Mouse (Mus musculus): ENCODE measurements around the gene Sf3b4. TPM values are rescaled to one million over a fixed set of nuclear protein-coding genes. Genes with fewer than 3 reads are reported as not detected.

Sf3b4 gene
- polyA plus RNA-seq, 1 experiment from 2014 or later, result 125 TPM

DNA sequence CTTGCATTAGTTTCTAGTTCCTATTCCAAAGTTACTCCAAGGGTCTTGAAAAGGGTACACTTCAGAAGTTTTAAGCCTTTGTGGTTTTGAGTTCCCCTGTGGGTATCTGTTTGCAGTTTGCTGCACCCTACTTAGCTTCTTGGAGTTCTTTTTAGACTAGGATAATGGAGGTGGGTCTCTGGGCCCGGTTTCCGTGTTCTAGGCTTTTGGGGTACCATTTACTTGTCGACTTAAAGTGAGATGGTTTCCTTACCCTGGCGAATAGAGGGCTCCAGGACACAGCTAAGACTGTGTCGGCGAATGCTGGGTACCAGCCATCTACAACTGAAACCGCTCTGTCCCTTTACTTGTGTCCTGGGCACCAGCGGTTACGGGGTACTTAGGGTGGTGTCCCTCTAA, 49.5 kb downstream of the Sf3b4 start:
- Histone ChIP-seq H3K36me3 (ENCODE audit: control insufficient read depth, insufficient read depth, low read length) (no peaks in the 10 kb centered on the region), H3K27me3 (ENCODE audit: control insufficient read depth, insufficient read depth, low read length) (no peaks in the 10 kb centered on the region), H3K27ac (ENCODE audit: low read length) (peak overlapping the region; percentile 98), H3K9ac (ENCODE audit: low read length) (peak overlapping the region; percentile 76), H3K4me3 (replicated peaks; ENCODE audit: low read length) (peak overlapping the region; percentile 50), H3K4me2 (ENCODE audit: low read depth, low read length) (peak overlapping the region; percentile 82), H3K9me3 (replicated peaks; ENCODE audit: control insufficient read depth, low read length) (no peaks in the 10 kb centered on the region), H3K4me1 (ENCODE audit: control insufficient read depth, insufficient read depth, low read length) (peaks cover 31% of the 10 kb centered on the region)
- 18% methylated on average over 9 of the region's 9 CpGs for WGBS
- ATAC-seq (ENCODE audit: insufficient read depth, low FRiP score), result no peak

DNA sequence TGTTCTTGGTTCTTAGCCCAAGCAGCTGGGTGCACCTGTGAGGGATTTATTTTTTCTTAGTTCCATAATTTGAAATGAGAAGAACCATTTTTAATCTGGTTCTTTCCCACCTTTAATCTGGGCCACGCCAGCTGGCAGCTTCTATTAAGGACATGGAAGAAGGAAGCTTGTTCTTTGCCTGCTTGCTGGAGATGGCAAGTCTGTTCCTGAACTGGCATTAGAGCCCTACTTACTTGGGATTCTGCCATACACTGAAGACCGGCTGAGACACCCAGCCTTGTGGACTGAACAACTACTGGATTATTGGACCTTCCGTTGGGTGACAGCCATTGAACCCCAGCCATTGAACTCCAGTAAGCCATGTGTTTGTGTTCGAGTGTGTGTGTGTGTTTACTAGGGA, 50.6 kb downstream of the Sf3b4 start:
- 86% methylated on average over 4 of the region's 4 CpGs for WGBS

DNA sequence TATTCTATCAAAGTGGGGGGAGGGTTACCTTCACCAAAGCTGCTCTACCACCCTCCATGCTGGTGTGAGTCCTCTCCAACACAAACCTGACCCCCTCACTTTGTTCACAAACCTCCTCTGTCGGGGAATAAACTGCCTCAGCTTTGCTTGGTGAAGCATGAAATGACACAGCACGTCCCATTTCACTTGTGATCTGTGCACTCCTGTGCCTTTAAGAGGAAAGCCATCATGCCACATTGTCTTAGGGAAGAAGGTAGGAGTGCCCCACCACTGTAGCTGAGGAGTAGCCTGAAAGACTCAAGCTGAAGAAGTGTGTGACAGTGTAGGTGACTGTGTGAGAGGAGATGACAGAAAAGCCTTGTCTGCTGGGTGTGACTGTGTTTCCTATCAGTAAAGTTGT, 53.3 kb downstream of the Sf3b4 start:
- 0 out of 2 replicates have a peak overlapping the region, but pooled peaks have one; percentile 10 for H3K9ac ChIP-seq (ENCODE audit: low read length)
- no peaks in the 10 kb centered on the region for H3K27me3 ChIP-seq (ENCODE audit: control insufficient read depth, insufficient read depth, low read length)
- 53% methylated on average over 2 of the region's 2 CpGs for WGBS
- no peak overlapping the region for H3K27ac ChIP-seq (ENCODE audit: low read length)
- H3K4me1 ChIP-seq (ENCODE audit: control insufficient read depth, insufficient read depth, low read length), result peaks cover 23% of the 10 kb centered on the region
- no peak overlapping the region for H3K4me3 ChIP-seq (replicated peaks; ENCODE audit: low read length)
- H3K4me2 ChIP-seq (ENCODE audit: low read depth, low read length), result no peak overlapping the region
- H3K9me3 ChIP-seq (replicated peaks; ENCODE audit: control insufficient read depth, low read length), result no peaks in the 10 kb centered on the region
- no peak for ATAC-seq (ENCODE audit: insufficient read depth, low FRiP score)
- H3K36me3 ChIP-seq (ENCODE audit: control insufficient read depth, insufficient read depth, low read length), result no peaks in the 10 kb centered on the region

More for the DNA sequence above, 50.6 kb downstream of the Sf3b4 start:
- H3K4me1 ChIP-seq (ENCODE audit: control insufficient read depth, insufficient read depth, low read length), result peaks cover 31% of the 10 kb centered on the region
- H3K4me3 ChIP-seq (replicated peaks; ENCODE audit: low read length), result no peak overlapping the region
- ATAC-seq (ENCODE audit: insufficient read depth, low FRiP score), result no peak
- no peaks in the 10 kb centered on the region for H3K27me3 ChIP-seq (ENCODE audit: control insufficient read depth, insufficient read depth, low read length)
- H3K9ac ChIP-seq (ENCODE audit: low read length), result no peak overlapping the region
- H3K36me3 ChIP-seq (ENCODE audit: control insufficient read depth, insufficient read depth, low read length), result no peaks in the 10 kb centered on the region
- no peak overlapping the region for H3K27ac ChIP-seq (ENCODE audit: low read length)
- H3K9me3 ChIP-seq (replicated peaks; ENCODE audit: control insufficient read depth, low read length), result no peaks in the 10 kb centered on the region
- peak overlapping the region; percentile 82 for H3K4me2 ChIP-seq (ENCODE audit: low read depth, low read length)

Small RNA genes lying within 50 kb of the gene (microRNA-seq; reads per million reads assigned to microRNA genes)
- not detected for gene Gm44492

Other genes starting within 250 kb of the Sf3b4 start
- gene Anp32e, start 243.1 kb upstream of the Sf3b4 start, polyA plus RNA-seq (2015; fragmentation: Nextera tagmentation; extraction: Ambion mirVana), result 156 and 167 TPM in 2 replicates
- gene Plekho1, start 176.3 kb upstream of the Sf3b4 start, polyA plus RNA-seq (2015; fragmentation: Nextera tagmentation; extraction: Ambion mirVana), result 20.6 and 25.7 TPM in 2 replicates
- 31.7 and 39.6 TPM in 2 replicates for gene Vps45, start 113.9 kb upstream of the Sf3b4 start, polyA plus RNA-seq (2015; fragmentation: Nextera tagmentation; extraction: Ambion mirVana)
- 11.8 and 13.1 TPM in 2 replicates for gene Otud7b, start 67.8 kb upstream of the Sf3b4 start, polyA plus RNA-seq (2015; fragmentation: Nextera tagmentation; extraction: Ambion mirVana)
- gene Mtmr11, start 10.3 kb upstream of the Sf3b4 start, polyA plus RNA-seq (2015; fragmentation: Nextera tagmentation; extraction: Ambion mirVana), result 19.4 and 21.2 TPM in 2 replicates
- gene Sv2a, start 8.8 kb downstream of the Sf3b4 start, polyA plus RNA-seq (2015; fragmentation: Nextera tagmentation; extraction: Ambion mirVana), result 4.1 and 4.4 TPM in 2 replicates
- 46.8 and 50.0 TPM in 2 replicates for gene Bola1, start 47.4 kb downstream of the Sf3b4 start, polyA plus RNA-seq (2015; fragmentation: Nextera tagmentation; extraction: Ambion mirVana)
- gene Hist2h2ab, start 47.5 kb downstream of the Sf3b4 start, polyA plus RNA-seq (2015; fragmentation: Nextera tagmentation; extraction: Ambion mirVana), result 0.92 TPM in 1 of 2 replicates, not detected in the other
- gene Hist2h2ac, start 48.5 kb downstream of the Sf3b4 start, polyA plus RNA-seq (2015; fragmentation: Nextera tagmentation; extraction: Ambion mirVana), result 2.9 and 6.3 TPM in 2 replicates
- gene Hist2h2be, start 48.8 kb downstream of the Sf3b4 start, polyA plus RNA-seq (2015; fragmentation: Nextera tagmentation; extraction: Ambion mirVana), result 9.3 and 10.6 TPM in 2 replicates
- gene Hist2h3c2, start 66.8 kb downstream of the Sf3b4 start, polyA plus RNA-seq (2015; fragmentation: Nextera tagmentation; extraction: Ambion mirVana), result 2.6 TPM in 1 of 2 replicates, not detected in the other
- 49.4 and 53.3 TPM in 2 replicates for gene Hist2h2aa2, start 67.9 kb downstream of the Sf3b4 start, polyA plus RNA-seq (2015; fragmentation: Nextera tagmentation; extraction: Ambion mirVana)
- gene Hist2h2aa1, start 73.2 kb downstream of the Sf3b4 start, polyA plus RNA-seq (2015; fragmentation: Nextera tagmentation; extraction: Ambion mirVana), result 19.4 and 20.8 TPM in 2 replicates
- gene Hist2h3c1, start 74.4 kb downstream of the Sf3b4 start, polyA plus RNA-seq (2015; fragmentation: Nextera tagmentation; extraction: Ambion mirVana), result 1.3 and 2.1 TPM in 2 replicates
- 7.8 and 8.6 TPM in 2 replicates for gene Hist2h4, start 91.0 kb downstream of the Sf3b4 start, polyA plus RNA-seq (2015; fragmentation: Nextera tagmentation; extraction: Ambion mirVana)
- gene Hist2h3b, start 96.3 kb downstream of the Sf3b4 start, polyA plus RNA-seq (2015; fragmentation: Nextera tagmentation; extraction: Ambion mirVana), result 29.8 and 39.2 TPM in 2 replicates
- gene Hist2h2bb, start 97.4 kb downstream of the Sf3b4 start, polyA plus RNA-seq (2015; fragmentation: Nextera tagmentation; extraction: Ambion mirVana), result 7.3 and 12.4 TPM in 2 replicates
- 3.0 and 3.4 TPM in 2 replicates for gene Fcgr1, start 121.6 kb downstream of the Sf3b4 start, polyA plus RNA-seq (2015; fragmentation: Nextera tagmentation; extraction: Ambion mirVana)

Data from stomach, embryonic 16.5 days (tissue).